Mouse (Mus musculus): ENCODE measurements around the gene Kcnab2. TPM values are rescaled to one million over a fixed set of nuclear protein-coding genes. Genes with fewer than 3 reads are reported as not detected.

The Kcnab2 gene
- polyA plus RNA-seq, 1 experiment from 2014 or later, result 9.2 TPM

DNA sequence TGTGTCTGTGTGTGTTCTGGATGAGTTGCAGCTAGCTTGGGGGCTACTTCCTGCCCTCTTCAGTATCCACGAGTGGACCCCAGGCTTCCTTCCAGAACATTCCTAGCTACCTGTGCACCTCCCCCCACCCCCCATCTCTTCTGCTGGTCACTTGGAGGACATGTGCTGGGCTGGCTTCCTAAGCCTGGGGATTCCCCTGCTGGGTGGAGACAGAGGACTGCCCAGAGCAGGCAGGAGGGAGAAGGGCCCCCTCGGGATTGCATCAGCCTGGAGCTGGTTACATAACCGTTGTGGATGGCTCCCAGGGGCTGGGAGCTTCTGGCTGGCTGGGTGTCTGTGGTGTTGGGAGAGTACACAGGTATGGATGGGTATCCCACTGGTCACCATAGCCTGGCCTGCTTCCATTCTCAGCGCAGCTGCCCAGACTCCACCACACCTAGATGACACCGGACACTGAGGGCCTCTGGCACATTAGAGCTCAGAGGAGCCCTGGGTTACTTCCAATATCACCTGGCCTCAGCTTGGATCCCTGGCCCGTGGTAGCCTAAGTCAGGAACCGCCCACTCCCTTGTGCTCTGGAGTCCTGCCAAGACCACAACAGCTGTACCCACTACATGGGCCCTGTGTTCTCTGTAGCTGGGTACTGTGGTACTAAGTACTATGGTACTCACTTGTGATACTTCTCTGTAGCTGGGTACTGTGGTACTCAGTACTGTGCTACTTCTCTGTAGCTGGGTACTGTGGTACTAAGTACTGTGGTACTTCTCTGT is 132.4 kb downstream of the Kcnab2 start:
- 0 out of 2 replicates have a peak overlapping the region, but pooled peaks have one; percentile 16 for H3K9ac ChIP-seq
- H3K36me3 ChIP-seq, result no peaks in the 10 kb centered on the region
- H3K4me1 ChIP-seq, result peaks cover 8% of the 10 kb centered on the region
- no peaks in the 10 kb centered on the region for H3K9me3 ChIP-seq
- H3K27ac ChIP-seq, result no peak overlapping the region
- no peak overlapping the region for H3K4me2 ChIP-seq
- peaks cover 73% of the 10 kb centered on the region for H3K27me3 ChIP-seq
- ATAC-seq (ENCODE audit: insufficient number of reproducible peaks, insufficient read depth, low FRiP score, low TSS enrichment, low read depth), result peak; percentile 15; the same call in 1 of the 2 replicates
- no peak overlapping the region for H3K4me3 ChIP-seq
- WGBS, result 50% methylated on average over 7 of the region's 7 CpGs

DNA sequence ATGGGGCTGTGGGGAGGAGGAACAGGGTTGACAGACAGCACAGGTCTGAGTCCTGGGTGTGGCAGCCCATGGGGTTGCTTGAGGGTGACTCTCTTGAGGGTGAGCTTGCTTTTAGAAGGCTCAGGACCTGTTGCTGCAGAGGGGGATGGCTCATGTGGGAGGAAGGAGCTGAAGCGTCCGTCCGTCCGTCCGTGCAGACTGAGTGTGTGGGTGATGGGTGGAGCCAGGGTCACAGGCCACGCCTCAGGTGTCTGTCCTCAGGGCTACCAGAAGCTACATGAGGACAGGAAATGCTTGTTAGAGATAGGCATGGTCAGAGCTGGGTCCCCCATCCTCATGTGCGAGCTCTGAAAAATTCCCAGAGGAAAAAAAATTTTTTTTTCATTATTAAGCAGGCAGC is 133.0 kb downstream of the Kcnab2 start:
- Histone ChIP-seq H3K27me3 (peaks cover 75% of the 10 kb centered on the region), H3K9me3 (no peaks in the 10 kb centered on the region), H3K9ac (no peak overlapping the region), H3K4me2 (no peak overlapping the region), H3K4me3 (no peak overlapping the region), H3K27ac (no peak overlapping the region), H3K4me1 (peaks cover 5% of the 10 kb centered on the region), H3K36me3 (no peaks in the 10 kb centered on the region)
- no peak for ATAC-seq (ENCODE audit: insufficient number of reproducible peaks, insufficient read depth, low FRiP score, low TSS enrichment, low read depth)
- WGBS, result 50% methylated on average over 7 of the region's 7 CpGs

DNA sequence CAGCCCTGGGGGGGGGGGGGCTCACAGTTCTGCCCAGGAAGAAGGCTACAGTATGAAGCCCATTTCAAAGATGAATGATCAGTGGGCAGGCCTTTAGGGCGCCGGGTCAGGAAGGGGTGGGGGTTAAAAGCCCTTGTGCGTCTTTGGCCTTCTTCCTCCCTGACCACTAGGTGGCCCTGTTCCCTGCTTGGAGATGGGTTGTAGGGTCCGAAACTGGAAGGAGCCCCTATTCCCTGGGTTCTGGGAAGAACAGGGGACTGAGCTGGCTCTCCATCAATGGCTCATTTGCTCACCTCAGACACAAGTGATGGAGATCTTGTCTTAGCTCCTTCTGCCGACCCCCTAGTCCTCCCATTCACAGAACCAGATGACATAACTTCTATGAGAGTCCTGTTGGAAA is 134.4 kb downstream of the Kcnab2 start:
- no peak for ATAC-seq (ENCODE audit: insufficient number of reproducible peaks, insufficient read depth, low FRiP score, low TSS enrichment, low read depth)
- no peak overlapping the region for H3K4me3 ChIP-seq
- 11% methylated on average over 5 of the region's 5 CpGs for WGBS
- H3K27me3 ChIP-seq, result peaks cover 76% of the 10 kb centered on the region
- no peak overlapping the region for H3K4me2 ChIP-seq
- H3K9ac ChIP-seq, result no peak overlapping the region
- H3K27ac ChIP-seq, result no peak overlapping the region
- no peaks in the 10 kb centered on the region for H3K36me3 ChIP-seq
- peaks cover 15% of the 10 kb centered on the region for H3K4me1 ChIP-seq
- no peaks in the 10 kb centered on the region for H3K9me3 ChIP-seq

Other genes starting within 250 kb of the Kcnab2 start
- gene Gpr153, start 203.6 kb downstream of the Kcnab2 start, polyA plus RNA-seq (2015; fragmentation: Nextera tagmentation; extraction: Ambion mirVana), result 11.1 TPM in 2 replicates
- not detected in 2 replicates for gene Hes3, start 186.2 kb downstream of the Kcnab2 start, polyA plus RNA-seq (2015; fragmentation: Nextera tagmentation; extraction: Ambion mirVana)
- 23.5 and 26.6 TPM in 2 replicates for gene Icmt, start 180.6 kb downstream of the Kcnab2 start, polyA plus RNA-seq (2015; fragmentation: Nextera tagmentation; extraction: Ambion mirVana)
- 0.72 and 1.3 TPM in 2 replicates for gene Rnf207, start 158.9 kb downstream of the Kcnab2 start, polyA plus RNA-seq (2015; fragmentation: Nextera tagmentation; extraction: Ambion mirVana)
- 447 and 449 TPM in 2 replicates for gene Rpl22, start 152.1 kb downstream of the Kcnab2 start, polyA plus RNA-seq (2015; fragmentation: Nextera tagmentation; extraction: Ambion mirVana)
- gene Chd5, start 139.2 kb downstream of the Kcnab2 start, polyA plus RNA-seq (2015; fragmentation: Nextera tagmentation; extraction: Ambion mirVana), result 2.5 and 2.6 TPM in 2 replicates
- gene Nphp4, start 1.2 kb downstream of the Kcnab2 start, polyA plus RNA-seq (2015; fragmentation: Nextera tagmentation; extraction: Ambion mirVana), result 2.8 and 3.0 TPM in 2 replicates

Data from embryonic facial prominence, embryonic 13.5 days (tissue).